Mouse (Mus musculus) ES-Bruce4 (cell line): ENCODE measurements around the gene Gm10645. TPM values are rescaled to one million over a fixed set of nuclear protein-coding genes. Genes with fewer than 3 reads are reported as not detected.

ENCODE experiments used
- H3K27ac ChIP-seq: 2 replicates; pipeline ENCODE4 v1.5.1; 2012; ENCODE audit warnings: low read length, inconsistent platforms; ENCODE audit not compliant: insufficient read depth
- H3K27me3 ChIP-seq: 2 replicates; pipeline ENCODE4 v1.6.1; 2012; ENCODE audit warnings: mild to moderate bottlenecking, low read length, inconsistent platforms; ENCODE audit not compliant: control insufficient read depth, poor library complexity, insufficient read depth, severe bottlenecking
- H3K36me3 ChIP-seq: 2 replicates; pipeline ENCODE4 v1.6.1; 2012; ENCODE audit warnings: inconsistent platforms, mild to moderate bottlenecking, low read length, moderate library complexity; ENCODE audit not compliant: control insufficient read depth, poor library complexity, insufficient read depth, severe bottlenecking
- H3K4me1 ChIP-seq: one replicate; pipeline ENCODE4 v1.8.1; 2011; ENCODE audit warnings: low read length; ENCODE audit not compliant: control insufficient read depth, insufficient read depth
- H3K4me3 ChIP-seq: 2 replicates; pipeline ENCODE4 v1.5.1; 2011; ENCODE audit warnings: low read depth, mild to moderate bottlenecking, low read length
- H3K9ac ChIP-seq: 2 replicates; pipeline ENCODE4 v1.6.1; 2012; ENCODE audit warnings: low read depth, mild to moderate bottlenecking, inconsistent platforms; ENCODE audit not compliant: poor library complexity, severe bottlenecking
- H3K9me3 ChIP-seq: replicated peaks from 2 replicates; pipeline ENCODE4 v1.6.1; 2012; ENCODE audit warnings: mild to moderate bottlenecking, low read length, inconsistent platforms; ENCODE audit not compliant: control insufficient read depth, poor library complexity, insufficient read depth, severe bottlenecking
- CTCF ChIP-seq: IDR thresholded peaks from one replicate; pipeline ENCODE4 v1.8.1; 2011; ENCODE audit warnings: low read depth, low read length
- EP300 ChIP-seq: IDR thresholded peaks from 2 replicates; pipeline ENCODE4 v1.6.1; 2011; ENCODE audit warnings: low read depth, low read length; ENCODE audit not compliant: insufficient read depth
- POLR2A ChIP-seq: IDR thresholded peaks from one replicate; pipeline ENCODE4 v1.8.1; 2011; ENCODE audit warnings: low read length; ENCODE audit not compliant: insufficient read depth
- polyA plus RNA-seq: library from polyadenylated mRNA; stranded (reverse); fragments of >200 nt; gene quantifications from 2 replicates; pipeline ENCODE4 v1.2.4, GENCODE M21; 2011; ENCODE audit warnings: low read depth; ENCODE audit not compliant: missing spikeins, insufficient read depth, insufficient read length

The Gm10645 gene
- polyA plus RNA-seq, 1 experiment: not detected

- no peaks in the 10 kb centered on the region for H3K4me1 ChIP-seq
- no peaks in the 10 kb centered on the region for H3K27me3 ChIP-seq
- no peak overlapping the region for H3K27ac ChIP-seq
- no peaks in the 10 kb centered on the region for H3K36me3 ChIP-seq
- no peaks in the 10 kb centered on the region for H3K9me3 ChIP-seq
- no peak for TF ChIP-seq POLR2A
- no peak for TF ChIP-seq EP300
- TF ChIP-seq CTCF: no peak
- no peak overlapping the region for H3K9ac ChIP-seq
- no peak overlapping the region for H3K4me3 ChIP-seq
Observed at GRCm38 (mm10) chr8:83200191-83201177, 34.5 kb upstream of the Gm10645 start.

- Histone ChIP-seq H3K27me3 (no peaks in the 10 kb centered on the region), H3K4me3 (no peak overlapping the region), H3K27ac (no peak overlapping the region), H3K9me3 (no peaks in the 10 kb centered on the region), H3K9ac (no peak overlapping the region), H3K4me1 (no peaks in the 10 kb centered on the region), H3K36me3 (no peaks in the 10 kb centered on the region)
- TF ChIP-seq POLR2A: no peak
- no peak for TF ChIP-seq EP300
- no peak for TF ChIP-seq CTCF
Observed at GRCm38 (mm10) chr8:83199715-83200114, 33.7 kb upstream of the Gm10645 start.

GRCm38 (mm10) chr8:83196088-83196487 is 30.1 kb upstream of the Gm10645 start:
- Histone ChIP-seq H3K9me3 (no peaks in the 10 kb centered on the region), H3K36me3 (no peaks in the 10 kb centered on the region), H3K27ac (no peak overlapping the region), H3K4me1 (no peaks in the 10 kb centered on the region), H3K9ac (no peak overlapping the region), H3K27me3 (no peaks in the 10 kb centered on the region), H3K4me3 (no peak overlapping the region)
- no peak for TF ChIP-seq CTCF
- TF ChIP-seq EP300: no peak
- no peak for TF ChIP-seq POLR2A

GRCm38 (mm10) chr8:83189538-83190095 is 23.6 kb upstream of the Gm10645 start:
- H3K27ac ChIP-seq: no peak overlapping the region
- H3K4me1 ChIP-seq: no peaks in the 10 kb centered on the region
- no peak overlapping the region for H3K9ac ChIP-seq
- no peak for TF ChIP-seq EP300
- TF ChIP-seq POLR2A: no peak
- TF ChIP-seq CTCF: no peak
- no peaks in the 10 kb centered on the region for H3K27me3 ChIP-seq
- H3K36me3 ChIP-seq: no peaks in the 10 kb centered on the region
- no peak overlapping the region for H3K4me3 ChIP-seq
- no peaks in the 10 kb centered on the region for H3K9me3 ChIP-seq

GRCm38 (mm10) chr8:83187363-83187962 is 21.5 kb upstream of the Gm10645 start:
- H3K36me3 ChIP-seq: no peaks in the 10 kb centered on the region
- H3K4me3 ChIP-seq: no peak overlapping the region
- H3K27ac ChIP-seq: no peak overlapping the region
- no peak overlapping the region for H3K9ac ChIP-seq
- H3K27me3 ChIP-seq: no peaks in the 10 kb centered on the region
- H3K4me1 ChIP-seq: no peaks in the 10 kb centered on the region
- no peaks in the 10 kb centered on the region for H3K9me3 ChIP-seq
- TF ChIP-seq CTCF (no peak), POLR2A (no peak), EP300 (no peak)

GRCm38 (mm10) chr8:83186376-83186775 is 20.4 kb upstream of the Gm10645 start:
- H3K36me3 ChIP-seq: no peaks in the 10 kb centered on the region
- TF ChIP-seq CTCF (no peak), EP300 (no peak), POLR2A (no peak)

More at GRCm38 (mm10) chr8:83186376-83186775, 20.4 kb upstream of the Gm10645 start:
- H3K9ac ChIP-seq: no peak overlapping the region
- no peaks in the 10 kb centered on the region for H3K27me3 ChIP-seq
- H3K27ac ChIP-seq: no peak overlapping the region
- no peaks in the 10 kb centered on the region for H3K4me1 ChIP-seq
- no peak overlapping the region for H3K4me3 ChIP-seq
- H3K9me3 ChIP-seq: no peaks in the 10 kb centered on the region
